Mouse (Mus musculus) lung, adult 2 months (tissue): ENCODE data around the gene Mblac2. TPM values are rescaled to one million over a fixed set of nuclear protein-coding genes. Genes with fewer than 3 reads are reported as not detected.
"Not testable (repeated sequence)": the region's sequence is repeated elsewhere in the genome, so short reads cannot be mapped to it uniquely, and the experiment has no call there.

Source experiments
- DNase-seq: peaks from one replicate; pipeline ENCODE4 v3.0.0; 2022
- H3K4me1 ChIP-seq: fragments of 200-500 bp; 2 replicates; pipeline ENCODE4 v1.6.1; 2011; ENCODE audit warnings: low read length; ENCODE audit not compliant: control insufficient read depth, insufficient read depth
- H3K4me3 ChIP-seq: fragments of 200-500 bp; replicated peaks from 2 replicates; pipeline ENCODE3; 2011; ENCODE audit warnings: low read depth, mild to moderate bottlenecking, control low read depth, low read length; ENCODE audit errors: extremely low read depth
- CTCF ChIP-seq: fragments of 200-500 bp; IDR thresholded peaks from 2 replicates; pipeline ENCODE4 v1.5.1; 2011; ENCODE audit warnings: mild to moderate bottlenecking, low read length, control low read depth; ENCODE audit not compliant: insufficient read depth
- POLR2A ChIP-seq: fragments of 200-500 bp; IDR thresholded peaks from 2 replicates; pipeline ENCODE4 v1.6.1; 2011; ENCODE audit warnings: low read depth, mild to moderate bottlenecking, control low read depth, low read length, borderline replicate concordance; ENCODE audit errors: extremely low read depth
- WGBS: fragments of 180-500 bp; shearing (Covaris S2); methylation state at CpG from one replicate; pipeline ENCODE4 v1.1.7; 2018; 5-methylcytosine and 5-hydroxymethylcytosine counted together
- polyA plus RNA-seq: library from polyadenylated mRNA; depleted of rRNA; stranded (reverse); fragments of >200 nt; gene quantifications from 2 replicates; pipeline ENCODE4 v1.2.3, GENCODE M21; 2012

Gene Mblac2
- polyA plus RNA-seq, 1 experiment, result 4.0 TPM

DNA sequence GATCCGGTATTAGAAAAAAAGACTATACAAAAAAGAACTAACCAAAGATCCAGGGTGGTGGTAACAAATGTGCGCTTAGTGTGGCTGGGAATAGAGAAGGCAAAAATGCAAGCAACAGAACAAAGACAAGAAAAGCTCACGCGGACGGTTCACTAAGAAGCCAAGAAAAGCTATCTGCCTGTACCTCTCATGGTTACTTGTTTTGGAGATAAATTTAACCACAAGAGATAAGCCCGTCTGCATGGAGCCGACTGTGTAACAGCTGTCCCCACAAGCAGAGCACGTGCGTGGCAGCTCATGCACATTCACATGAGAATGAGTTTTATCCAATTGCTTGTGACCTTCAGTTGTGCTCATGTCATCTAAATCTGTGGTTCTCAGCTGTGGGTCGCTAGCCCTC lies 20.7 kb upstream of the Mblac2 start:
- no peak overlapping the region for H3K4me3 ChIP-seq
- H3K4me1 ChIP-seq, result no peaks in the 10 kb centered on the region
- no peak for TF ChIP-seq CTCF
- 65% methylated on average over 10 of the region's 10 CpGs for WGBS
- no peak for DNase-seq

DNA sequence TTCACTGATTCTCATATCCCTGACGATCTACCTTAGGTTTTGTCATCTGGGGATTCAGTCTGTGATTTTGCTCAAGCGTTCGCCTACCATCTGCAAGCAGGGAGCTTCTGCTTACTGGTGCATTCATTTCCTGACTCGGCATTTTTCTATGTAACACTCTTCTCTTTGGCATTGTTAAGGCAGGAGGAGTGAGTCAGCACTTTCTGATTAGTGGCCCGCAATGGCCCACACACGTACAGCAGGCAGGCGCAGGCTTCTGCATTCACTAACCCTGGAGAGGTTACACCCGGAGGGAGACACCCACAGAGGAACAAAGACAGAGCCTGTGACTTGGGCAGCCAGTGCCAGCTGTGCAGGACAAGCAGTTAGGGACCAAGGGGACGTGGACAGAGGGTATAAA lies 19.5 kb upstream of the Mblac2 start:
- DNase-seq, result no peak
- 60% methylated on average over 9 of the region's 9 CpGs for WGBS
- Histone ChIP-seq H3K4me1 (no peaks in the 10 kb centered on the region), H3K4me3 (no peak overlapping the region)
- TF ChIP-seq CTCF (no peak), POLR2A (no peak)

DNA sequence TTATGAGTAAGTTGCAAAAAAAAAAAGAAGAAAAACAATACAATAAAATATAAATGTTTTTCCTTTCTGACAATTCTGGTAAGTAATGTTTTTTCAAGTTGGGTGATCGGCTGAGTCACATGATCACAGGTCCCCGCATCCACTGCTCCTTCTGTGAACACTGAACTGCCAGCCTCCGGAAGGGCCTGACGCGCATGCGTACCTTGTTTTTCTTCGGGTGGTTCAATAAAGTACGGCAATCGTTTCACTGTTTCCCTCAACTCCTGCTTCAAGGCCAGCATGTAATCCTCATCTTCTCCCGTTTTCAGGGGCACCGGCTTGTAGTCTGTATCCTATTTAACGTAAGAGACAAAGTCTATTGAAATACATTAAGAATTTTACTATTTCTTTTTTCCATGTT lies 16.7 kb upstream of the Mblac2 start:
- TF ChIP-seq POLR2A, result no peak
- WGBS, result 95% methylated on average over 12 of the region's 12 CpGs
- H3K4me1 ChIP-seq, result no peaks in the 10 kb centered on the region

DNA sequence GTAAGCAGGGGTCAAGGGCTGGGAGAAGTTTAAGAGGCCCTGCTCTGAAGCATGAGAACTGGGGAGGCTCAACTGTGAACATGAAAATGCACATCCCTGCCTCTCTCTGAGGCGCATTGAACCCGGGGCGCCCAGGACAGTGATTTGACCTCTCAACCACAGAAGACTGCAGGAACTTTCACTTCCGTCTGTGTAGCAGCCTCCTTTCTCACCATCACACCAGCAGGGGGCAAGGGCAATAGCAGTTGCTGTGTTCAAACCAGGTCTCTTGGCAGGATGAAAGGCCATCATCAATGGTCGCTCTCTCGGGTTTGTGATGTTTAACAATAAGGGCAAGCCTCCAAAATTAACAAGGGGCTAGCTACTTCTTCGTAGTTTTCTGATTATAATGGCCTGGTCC lies 8.0 kb upstream of the Mblac2 start:
- 79% methylated on average over 7 of the region's 7 CpGs for WGBS
- Histone ChIP-seq H3K4me1 (no peaks in the 10 kb centered on the region), H3K4me3 (no peak overlapping the region)
- TF ChIP-seq POLR2A, result no peak
- no peak for TF ChIP-seq CTCF
- DNase-seq, result no peak

More for the DNA sequence above, 16.7 kb upstream of the Mblac2 start:
- DNase-seq, result no peak
- no peak overlapping the region for H3K4me3 ChIP-seq

DNA sequence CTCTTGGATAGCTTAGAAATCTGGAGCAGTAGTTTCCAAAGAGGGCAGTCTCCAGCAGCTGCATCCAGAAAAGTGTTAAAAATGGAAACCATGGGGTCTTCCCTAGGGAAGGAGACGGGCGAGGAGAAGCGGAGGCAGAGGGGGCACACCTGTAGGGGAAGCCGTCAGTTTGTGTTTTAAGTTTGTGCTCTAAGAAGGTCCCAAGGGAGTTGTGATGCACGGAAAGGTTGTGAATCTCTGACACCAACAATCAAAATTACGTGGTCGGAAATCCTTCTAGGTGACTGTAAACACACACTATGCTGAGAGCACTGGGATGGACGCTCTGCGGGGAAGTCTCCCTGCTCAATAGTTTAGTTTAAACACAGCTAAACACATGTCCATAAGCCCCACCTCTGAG lies 7.5 kb upstream of the Mblac2 start:
- no peaks in the 10 kb centered on the region for H3K4me1 ChIP-seq
- H3K4me3 ChIP-seq, result no peak overlapping the region
- 81% methylated on average over 9 of the region's 9 CpGs for whole genome bisulfite sequencing
- TF ChIP-seq CTCF (no peak), POLR2A (no peak)
- DNase-seq, result no peak

DNA sequence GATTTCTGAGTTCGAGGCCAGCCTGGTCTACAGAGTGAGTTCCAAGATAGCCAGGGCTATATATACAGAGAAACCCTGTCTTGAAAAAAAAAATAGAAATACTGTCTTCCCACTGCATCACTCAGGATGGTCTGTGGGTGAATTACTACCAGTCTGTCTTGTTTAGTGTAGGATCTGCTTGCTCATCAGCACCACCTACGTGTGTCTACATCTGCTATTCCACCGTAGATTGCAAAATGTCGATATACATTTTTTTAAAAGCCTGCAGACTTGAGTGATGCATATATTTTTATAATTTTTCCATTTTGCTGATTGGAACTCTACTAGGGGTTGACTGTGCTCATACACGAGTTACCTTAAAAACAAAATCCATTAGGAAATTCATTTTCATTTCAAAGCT lies 4.8 kb upstream of the Mblac2 start:
- Histone ChIP-seq H3K4me1 (no peaks in the 10 kb centered on the region), H3K4me3 (no peak overlapping the region)
- WGBS, result 93% methylated on average over 5 of the region's 5 CpGs
- TF ChIP-seq CTCF (no peak), POLR2A (no peak)
- no peak for DNase-seq

DNA sequence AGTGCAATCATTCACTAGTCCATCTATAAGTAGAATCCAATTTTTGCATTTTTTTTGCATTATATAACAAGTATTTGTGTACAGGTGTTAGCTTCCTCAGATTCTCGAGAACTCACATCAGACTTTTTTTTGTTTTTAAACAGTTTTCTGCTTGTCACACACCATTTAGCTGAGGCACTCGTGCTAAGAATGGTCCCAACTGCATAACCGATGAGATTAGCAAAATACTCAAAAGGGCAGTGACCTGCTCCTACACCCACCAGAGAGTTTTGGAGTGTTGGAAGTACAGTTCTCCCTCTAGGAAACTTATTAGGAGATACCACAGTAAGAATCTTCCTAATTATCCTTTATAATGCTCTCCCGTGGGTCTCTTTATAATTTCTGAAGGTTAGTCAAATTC lies 1.3 kb upstream of the Mblac2 start:
- 39% methylated on average over 4 of the region's 4 CpGs for WGBS
- no peak for DNase-seq
- no peaks in the 10 kb centered on the region for H3K4me1 ChIP-seq
- TF ChIP-seq POLR2A (no peak), CTCF (no peak)
- no peak overlapping the region for H3K4me3 ChIP-seq

DNA sequence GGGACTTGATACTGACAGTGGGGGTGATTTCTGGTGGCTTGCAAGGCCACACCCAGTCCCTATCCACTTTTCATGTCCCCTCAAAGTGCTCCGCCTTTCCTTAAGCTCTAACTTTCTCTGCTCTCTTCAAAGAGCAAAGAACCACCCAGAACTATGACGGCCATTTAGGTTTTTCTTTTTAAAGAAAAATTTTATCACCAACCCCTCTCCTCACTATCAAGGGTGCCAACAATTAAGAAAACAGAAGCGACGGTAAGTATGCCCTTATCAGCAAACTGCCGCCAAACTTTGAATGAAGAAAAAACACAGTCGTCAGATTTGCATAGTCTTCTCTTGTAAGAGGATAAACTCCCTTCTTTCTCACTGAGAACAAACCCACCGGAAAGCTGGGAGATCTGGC lies 875 bp upstream of the Mblac2 start:
- H3K4me1 ChIP-seq, result no peaks in the 10 kb centered on the region
- peak overlapping the region; percentile 84 for H3K4me3 ChIP-seq
- WGBS, result 5% methylated on average over 7 of the region's 7 CpGs
- no peak for DNase-seq
- no peak for TF ChIP-seq CTCF
- TF ChIP-seq POLR2A, result no peak

DNA sequence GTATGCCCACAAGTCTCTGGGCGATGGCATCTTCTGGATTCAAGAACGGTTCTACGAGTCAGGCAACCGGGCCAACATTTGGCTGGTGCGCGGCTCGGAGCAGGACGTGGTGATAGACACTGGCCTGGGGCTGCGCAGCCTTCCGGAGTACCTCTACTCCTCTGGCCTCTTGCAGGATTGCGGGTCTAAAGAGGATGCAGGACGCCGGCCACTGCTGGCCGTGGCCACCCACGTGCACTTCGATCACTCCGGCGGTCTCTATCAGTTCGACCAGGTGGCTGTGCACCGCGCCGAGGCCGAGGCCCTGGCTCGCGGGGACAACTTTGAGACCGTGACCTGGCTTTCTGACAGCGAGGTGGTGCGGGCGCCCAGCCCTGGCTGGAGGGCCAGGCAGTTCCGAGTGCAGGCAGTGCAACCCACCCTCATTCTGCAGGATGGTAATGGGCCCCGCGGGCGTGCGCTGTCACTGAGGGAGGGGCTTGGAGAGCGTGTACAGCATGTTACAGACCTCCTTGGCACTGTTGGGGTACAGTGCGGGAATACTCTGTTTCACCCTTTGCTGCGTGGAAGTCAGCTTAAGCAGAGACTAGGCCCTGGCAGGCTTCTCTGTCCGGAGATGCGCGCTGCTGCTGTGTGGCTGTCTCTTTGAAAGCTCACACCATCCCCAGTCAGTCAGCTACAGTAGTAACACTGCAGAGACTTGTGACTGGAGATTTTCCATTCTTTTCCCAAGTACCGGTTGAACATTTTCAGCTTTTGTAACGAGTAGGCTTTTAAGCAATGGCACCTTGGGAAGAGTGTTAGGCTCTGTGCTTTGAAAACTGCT lies 618 bp downstream of the Mblac2 start:
- Histone ChIP-seq H3K4me3 (peak overlapping the region; percentile 84), H3K4me1 (no peaks in the 10 kb centered on the region)
- no peak for DNase-seq
- no peak for TF ChIP-seq POLR2A
- TF ChIP-seq CTCF, result no peak
- 2% methylated on average over 42 of the region's 42 CpGs for WGBS

DNA sequence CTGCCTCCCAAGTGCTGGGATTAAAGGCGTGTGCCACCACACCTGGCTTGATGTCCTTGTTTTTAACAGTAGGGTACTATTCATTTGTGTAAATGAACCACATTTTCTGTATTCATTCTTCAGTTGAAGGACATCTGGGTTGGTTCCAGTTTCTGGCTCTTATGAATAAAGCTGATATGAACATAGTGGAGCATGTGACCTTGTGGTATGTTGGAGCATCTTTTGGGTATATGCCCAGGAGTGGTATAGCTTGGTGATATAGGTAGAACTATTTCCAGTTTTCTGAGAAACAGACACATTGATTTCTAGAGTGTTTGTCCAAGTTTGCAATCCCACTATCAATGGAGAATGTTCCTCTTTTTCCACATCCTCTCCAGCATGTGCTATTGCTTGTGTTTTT lies 2.8 kb downstream of the Mblac2 start:
- Histone ChIP-seq H3K4me3 (no peak overlapping the region), H3K4me1 (no peaks in the 10 kb centered on the region)
- no peak for DNase-seq
- 84% methylated on average over 1 of the region's 1 CpGs for WGBS
- no peak for TF ChIP-seq CTCF
- TF ChIP-seq POLR2A, result no peak

DNA sequence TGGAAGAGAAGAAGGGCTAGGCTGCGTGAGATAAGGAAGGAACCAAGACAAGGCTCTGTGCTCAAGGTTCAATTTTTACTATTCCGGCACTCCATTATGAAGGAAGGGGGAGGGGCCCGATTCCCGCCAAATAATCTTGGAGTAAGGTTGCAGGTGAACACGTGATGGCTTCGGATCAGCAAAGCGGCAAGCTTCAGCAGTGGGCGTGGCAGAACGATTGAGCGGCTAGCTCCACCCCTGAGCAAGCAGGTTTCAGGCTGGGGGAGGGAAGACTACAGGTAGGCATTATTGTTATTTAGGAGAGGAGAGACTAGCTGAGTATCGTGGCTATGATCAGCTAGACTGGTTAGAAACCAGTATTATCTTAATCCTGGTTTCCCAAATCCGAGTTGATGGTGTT lies 17.0 kb downstream of the Mblac2 start:
- H3K4me1 ChIP-seq, DNase-seq, H3K4me3 ChIP-seq: not testable (repeated sequence)
- WGBS, result 67% methylated on average over 12 of the region's 12 CpGs

DNA sequence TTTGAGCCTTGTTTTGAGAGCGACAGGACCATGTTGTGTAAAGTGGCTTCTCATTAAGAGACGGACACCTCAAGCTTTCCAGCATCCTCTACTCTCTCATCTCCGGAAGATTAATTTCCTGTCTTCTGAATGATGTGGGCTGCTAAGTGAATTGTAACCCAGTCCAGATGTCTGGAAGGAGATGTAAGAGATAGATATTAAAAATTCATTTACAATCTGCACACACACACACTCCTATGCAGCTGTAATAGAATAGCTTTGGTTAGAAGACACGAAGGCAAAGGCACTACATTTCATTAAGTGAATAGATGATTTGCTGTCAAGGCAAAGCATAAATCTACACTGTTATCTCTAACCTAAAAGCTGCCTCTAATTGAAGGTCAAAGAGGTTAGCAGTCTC lies 18.0 kb downstream of the Mblac2 start:
- DNase-seq, result no peak
- TF ChIP-seq CTCF, result no peak
- TF ChIP-seq POLR2A, result no peak
- WGBS, result 62% methylated on average over 4 of the region's 4 CpGs
- H3K4me3 ChIP-seq, result no peak overlapping the region
- no peaks in the 10 kb centered on the region for H3K4me1 ChIP-seq
